Comparison of ENCODE assay signal across 19 mouse cellular contexts in genomic region chr8:44656031-44656430, GRCm38 (mm10).
"Had no signal": no experiment of that assay in that cellular context is flagged by ENCODE, and none has a peak within 500 bp of the region (broad histone marks: within the 10 kb centered on the region; RNA-seq: fewer than 3 reads in every experiment).

No protein-coding gene starts in this region.

- H3K9me3 ChIP-seq: liver, embryonic 12.5 days; midbrain, embryonic 10.5 days; midbrain, embryonic 12.5 days; neural tube, embryonic 13.5 days; neural tube, embryonic 15.5 days had no signal

- H3K27me3 ChIP-seq: liver, embryonic 12.5 days; midbrain, embryonic 12.5 days; neural tube, embryonic 13.5 days; neural tube, embryonic 15.5 days had no signal

- H3K4me3 ChIP-seq: liver, embryonic 12.5 days; midbrain, embryonic 10.5 days; midbrain, embryonic 12.5 days; myocyte; neural tube, embryonic 13.5 days; neural tube, embryonic 15.5 days had no signal

- H3K36me3 ChIP-seq: liver, embryonic 12.5 days; midbrain, embryonic 10.5 days; midbrain, embryonic 12.5 days; neural tube, embryonic 13.5 days; neural tube, embryonic 15.5 days had no signal

- H3K27ac ChIP-seq: liver, embryonic 12.5 days; liver, embryonic 14.5 days; midbrain, embryonic 10.5 days; midbrain, embryonic 12.5 days; neural tube, embryonic 13.5 days; neural tube, embryonic 15.5 days had no signal

- H3K4me2 ChIP-seq: liver, embryonic 12.5 days; midbrain, embryonic 12.5 days; neural tube, embryonic 13.5 days; neural tube, embryonic 15.5 days had no signal

- H3K9ac ChIP-seq: liver, embryonic 12.5 days; liver, embryonic 14.5 days; midbrain, embryonic 12.5 days; neural tube, embryonic 13.5 days; neural tube, embryonic 15.5 days had no signal

- H3K4me1 ChIP-seq: liver, embryonic 12.5 days; midbrain, embryonic 10.5 days; midbrain, embryonic 12.5 days; neural tube, embryonic 13.5 days; neural tube, embryonic 15.5 days had no signal

- DNase-seq: lung, adult 18-20 months; lung, postnatal 14 days; midbrain, embryonic 14.5 days; retina, postnatal 1 day; right cerebral cortex, adult 18-20 months; right cerebral cortex, postnatal 25 days; right cerebral cortex, postnatal 4 days; spleen, adult 18-20 months; thymus, adult 18-20 months; thymus, postnatal 14 days; thymus, postnatal 36 days had no signal

- ATAC-seq: liver, embryonic 12.5 days; midbrain, embryonic 16.5 days had no signal
